Mouse (Mus musculus) lung, postnatal 4 days (tissue): ENCODE results near the gene Sparc.

Experiments used
- DNase-seq, 2 experiments: peaks; one replicate each; pipeline ENCODE4 v3.0.0; 2021

Gene Sparc

DNA sequence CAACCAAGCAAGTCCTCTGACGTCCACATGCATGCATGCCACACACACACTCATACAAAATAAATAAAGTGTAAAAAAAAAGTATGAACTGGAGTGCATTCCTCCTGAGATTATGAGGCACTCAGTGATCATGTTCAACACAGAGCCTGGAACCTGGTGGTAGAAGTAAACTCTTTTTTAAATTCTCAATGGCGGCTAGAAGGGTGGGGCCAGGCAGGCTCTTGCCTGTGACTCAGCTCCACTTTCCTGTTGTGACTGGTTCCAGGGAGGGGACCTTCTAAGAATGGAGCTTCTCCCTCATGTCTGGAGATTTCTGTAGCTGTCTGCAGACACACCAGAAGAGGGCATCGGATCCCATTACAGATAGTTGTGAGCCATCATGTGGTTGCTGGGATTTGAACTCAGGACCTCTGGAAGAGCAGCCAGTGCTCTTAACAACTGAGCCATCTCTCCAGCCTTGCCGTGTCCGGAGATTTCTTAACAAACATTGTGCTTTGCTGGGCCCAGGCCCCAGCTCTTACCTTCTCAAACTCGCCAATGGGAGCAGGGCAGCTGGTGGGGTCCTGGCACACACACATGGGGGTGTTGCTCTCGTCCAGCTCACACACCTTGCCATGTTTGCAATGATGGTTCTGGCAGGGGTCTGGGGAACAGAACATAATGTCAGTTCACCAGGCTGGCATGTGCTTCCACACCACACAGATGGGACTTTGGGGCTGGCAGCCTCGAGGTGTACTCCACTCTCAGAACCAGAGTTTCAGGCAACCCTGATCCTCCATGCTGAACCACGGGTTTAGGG is 18.1 kb downstream of the Sparc start:
- DNase-seq: peak in 1 of 2 experiments; percentile 57

DNA sequence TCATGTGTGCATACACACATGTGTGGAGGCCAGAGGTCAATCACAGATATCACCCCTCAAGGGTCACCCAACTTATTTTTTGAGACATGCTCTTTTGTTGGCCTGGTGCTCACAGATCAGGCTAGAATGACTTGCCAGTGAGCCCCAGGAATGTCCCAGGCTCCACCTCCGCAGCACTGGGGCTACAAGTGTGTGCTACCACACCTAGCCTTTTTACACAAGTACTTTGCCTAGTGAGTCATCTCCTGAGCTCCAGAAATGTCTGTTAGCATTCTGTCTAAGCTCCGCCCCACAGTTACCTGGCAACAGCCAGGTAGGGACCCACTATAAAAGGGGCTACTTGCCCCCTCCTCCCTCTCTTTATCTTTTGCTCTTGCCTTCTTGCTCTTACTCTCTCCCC is 22.1 kb downstream of the Sparc start:
- peak in 1 of 2 experiments; percentile 62 for DNase-seq

DNA sequence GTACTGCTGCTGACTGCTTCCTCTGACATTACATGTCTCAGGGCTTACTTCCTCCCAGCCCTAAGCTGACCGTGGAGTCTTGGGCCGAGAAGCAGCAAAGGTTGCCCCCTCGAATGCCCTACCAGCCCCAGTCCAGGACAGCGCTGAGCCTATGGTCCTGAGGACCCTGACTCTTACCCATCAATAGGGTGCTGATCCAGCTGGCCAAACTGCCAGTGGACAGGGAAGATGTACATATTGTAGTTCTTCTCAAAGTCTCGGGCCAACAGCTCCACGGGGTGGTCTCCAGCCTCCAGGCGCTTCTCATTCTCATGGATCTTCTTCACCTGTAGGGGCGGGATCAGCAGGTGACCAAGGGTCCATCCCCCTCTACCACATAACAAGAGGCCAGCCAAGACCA is 24.6 kb downstream of the Sparc start:
- no peak for DNase-seq

DNA sequence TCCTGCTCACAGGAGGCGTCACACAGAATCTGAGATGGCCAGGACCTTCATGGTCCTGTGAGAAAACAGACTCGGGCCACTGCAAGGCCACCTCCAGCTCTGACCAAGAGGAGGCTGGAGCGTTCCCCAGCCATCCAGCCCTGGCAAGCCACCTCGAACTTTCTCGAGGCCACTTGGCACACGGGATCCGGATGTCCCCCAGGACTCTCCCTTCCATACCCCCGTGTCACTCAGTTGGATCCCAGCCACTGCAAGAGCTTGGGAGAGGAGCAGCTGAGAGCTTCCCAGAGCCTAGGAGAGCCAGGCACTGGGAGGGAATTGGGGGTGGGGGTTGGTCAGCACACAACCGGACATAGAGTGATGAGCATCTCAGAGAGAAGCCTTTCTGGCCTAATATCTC is 25.5 kb downstream of the Sparc start:
- peak in 1 of 2 experiments; percentile 64 for DNase-seq

DNA sequence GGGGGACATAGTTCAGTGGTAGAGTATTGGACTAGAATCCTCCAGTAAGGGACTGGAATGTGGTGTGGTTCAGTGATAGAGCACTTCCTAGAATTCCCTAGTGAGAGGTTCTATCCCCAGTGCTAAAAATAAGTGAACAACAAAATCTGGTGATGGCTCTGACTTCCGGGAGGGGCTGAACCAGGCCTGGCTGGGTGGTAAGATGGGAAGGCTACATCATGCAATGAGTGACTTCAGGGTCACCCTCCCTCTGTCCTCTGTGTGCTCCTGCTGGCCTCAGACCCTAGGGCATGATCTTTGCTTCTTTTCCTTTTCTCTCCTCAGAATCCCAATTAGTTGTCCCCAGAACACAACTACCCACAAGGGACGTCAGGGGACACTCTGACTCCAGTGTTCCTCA is 25.9 kb downstream of the Sparc start:
- no peak for DNase-seq

DNA sequence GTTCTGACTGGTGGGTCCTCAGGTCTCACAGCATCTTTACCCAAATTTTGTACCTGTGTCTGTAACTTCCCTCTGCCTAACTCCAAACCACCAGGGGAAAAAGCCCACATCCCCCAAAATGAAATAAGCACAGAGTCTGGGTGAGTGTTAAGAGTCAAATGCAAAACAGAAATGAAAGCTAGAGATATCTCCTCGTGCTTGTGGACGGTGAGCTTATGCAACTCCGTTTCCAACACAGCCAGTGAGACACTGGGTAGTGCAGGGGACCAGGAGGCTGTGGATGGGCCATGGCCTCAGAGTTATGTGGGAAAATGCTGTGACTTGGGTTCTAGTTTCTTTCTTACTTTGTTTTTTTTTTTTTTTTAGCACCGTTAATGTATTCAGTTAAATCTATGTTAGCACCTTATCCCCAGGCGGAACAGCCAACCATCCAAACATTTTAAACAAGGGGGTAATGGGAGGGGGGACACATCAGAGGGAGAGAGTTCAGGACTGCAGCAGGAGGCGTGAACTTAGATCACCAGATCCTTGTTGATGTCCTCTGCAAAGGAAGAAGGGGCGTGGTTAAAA is 27.8 kb downstream of the Sparc start:
- no peak for DNase-seq

GRCm38 (mm10) chr11:55394592-55394991 is 28.4 kb downstream of the Sparc start:
- DNase-seq: no peak

DNA sequence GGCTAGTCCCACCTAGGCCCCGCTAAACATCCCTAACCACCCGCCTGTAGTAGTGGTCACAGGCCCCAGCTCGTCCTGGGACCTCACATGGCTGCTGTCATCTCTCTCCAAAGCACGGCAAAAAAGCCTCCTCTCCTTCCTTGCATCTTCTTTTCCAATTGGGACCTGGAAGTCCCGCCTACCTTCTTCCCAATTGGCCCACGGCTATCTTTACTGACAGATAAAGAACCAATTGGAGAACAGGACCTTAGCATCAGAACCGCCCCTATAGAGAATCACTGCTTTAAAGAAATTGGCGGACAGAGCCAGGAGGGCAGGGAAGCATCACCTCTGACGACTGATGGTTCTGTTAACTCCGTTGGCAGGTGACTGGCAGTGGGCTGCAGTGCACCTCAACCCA is 30.5 kb downstream of the Sparc start:
- DNase-seq: peak; percentile 30 to 51

- DNase-seq: peak; percentile 59 to 72
These were observed 33.2 kb downstream of the Sparc start for GRCm38 (mm10) chr11:55389778-55390177.

GRCm38 (mm10) chr11:55387576-55387975 is 35.4 kb downstream of the Sparc start:
- DNase-seq: no peak

GRCm38 (mm10) chr11:55386424-55387063 is 36.4 kb downstream of the Sparc start:
- peak; percentile 80 to 90 for DNase-seq

- no peak for DNase-seq
These were observed 39.4 kb downstream of the Sparc start for GRCm38 (mm10) chr11:55383463-55384045.

DNA sequence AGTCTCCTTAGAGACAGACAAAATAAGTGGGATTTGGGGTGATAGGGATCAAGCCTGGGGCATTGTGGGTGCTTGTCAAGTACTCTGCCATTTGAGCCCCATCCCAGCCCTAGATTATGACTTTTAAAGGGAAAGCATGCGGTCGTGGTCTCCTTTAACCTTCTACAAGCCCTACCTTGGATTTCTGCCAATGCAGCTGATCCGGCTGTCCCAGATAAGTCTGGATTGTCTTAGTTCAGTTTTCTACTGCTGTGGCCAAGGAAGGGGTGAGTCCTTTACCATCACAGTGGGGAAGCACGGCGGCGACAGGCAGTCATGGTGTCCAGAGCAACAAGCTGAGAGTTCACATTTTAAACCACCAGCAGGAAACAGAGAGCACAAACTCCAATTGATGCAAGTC is 42.1 kb downstream of the Sparc start:
- DNase-seq: no peak

DNA sequence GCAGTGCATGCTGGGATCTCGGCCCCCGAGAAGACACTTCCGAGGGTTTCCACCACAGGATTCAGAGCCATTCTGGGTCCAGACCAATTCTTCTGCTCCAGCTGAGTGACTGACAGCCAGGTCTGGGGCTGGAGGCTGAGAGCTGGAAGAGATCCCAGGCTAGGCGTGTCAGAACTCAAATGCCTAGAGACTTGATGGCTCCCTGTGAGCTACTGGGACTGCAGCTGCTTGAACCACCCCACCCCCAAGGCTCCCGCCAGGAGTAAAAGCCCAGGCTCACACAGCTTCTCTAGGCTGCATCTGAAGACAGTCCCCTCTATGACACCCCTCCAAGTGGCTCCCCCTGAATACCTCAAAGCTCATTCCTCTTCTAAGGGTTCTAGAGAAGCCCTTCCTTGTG is 44.6 kb downstream of the Sparc start:
- DNase-seq: peak; percentile 70 to 87

DNA sequence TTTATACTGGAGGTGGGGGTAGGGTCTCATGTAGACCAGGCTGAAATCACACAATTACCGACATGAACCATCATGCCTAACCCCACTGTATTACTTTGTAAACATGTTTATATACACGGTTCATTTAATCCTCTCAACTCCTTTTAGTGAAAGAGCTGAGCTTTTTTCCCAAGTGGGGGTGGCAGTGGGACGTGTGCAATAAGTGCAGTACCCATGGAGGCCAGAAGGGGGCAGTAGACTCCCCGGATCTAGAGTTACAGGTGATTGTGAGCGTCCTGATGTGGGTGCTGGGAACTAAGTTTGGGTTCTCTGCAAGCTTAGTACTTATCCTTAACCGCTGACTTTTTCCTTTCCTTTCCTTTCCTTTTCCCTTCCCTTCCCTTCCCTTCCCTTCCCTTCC is 49.1 kb downstream of the Sparc start:
- DNase-seq: no peak

DNA sequence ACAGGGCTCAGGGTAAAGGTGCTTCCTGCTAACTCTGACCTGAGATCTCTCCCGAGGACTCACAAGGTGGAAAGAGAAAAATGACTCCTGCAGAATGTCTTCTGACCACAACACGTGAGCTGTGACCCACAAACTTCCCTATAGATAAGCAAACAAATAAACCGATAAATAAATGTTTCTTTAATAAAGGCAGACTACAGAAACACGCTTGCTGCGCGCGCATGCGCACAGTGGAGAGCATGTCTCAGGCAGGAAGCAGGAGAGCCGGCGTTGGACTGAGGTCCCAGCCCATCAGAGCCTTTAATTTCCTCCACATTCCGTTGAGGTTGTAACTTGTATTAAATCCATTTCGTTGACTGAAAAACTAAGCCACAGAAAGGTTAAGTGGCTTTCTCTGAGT is 49.6 kb downstream of the Sparc start:
- no peak for DNase-seq

DNA sequence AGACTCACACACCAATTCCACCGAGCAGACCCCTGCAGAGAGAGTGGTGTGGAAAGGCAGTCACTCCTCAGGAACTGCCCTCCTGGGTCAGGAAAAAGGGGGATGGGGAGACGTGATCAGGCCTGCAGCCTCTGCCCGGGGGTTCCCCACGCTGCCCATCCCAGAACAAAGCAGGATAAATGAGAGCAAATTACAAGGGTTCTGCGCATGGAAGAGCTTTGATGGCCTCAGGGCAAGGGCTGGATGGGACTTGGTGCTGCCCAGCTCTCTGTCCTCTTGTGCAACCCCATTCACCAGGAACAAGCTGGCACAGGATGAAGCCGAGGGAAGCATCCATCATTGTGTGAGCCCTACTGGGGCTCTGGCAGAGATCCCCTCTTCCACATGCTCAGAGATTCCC is 51.0 kb downstream of the Sparc start:
- DNase-seq: no peak

DNA sequence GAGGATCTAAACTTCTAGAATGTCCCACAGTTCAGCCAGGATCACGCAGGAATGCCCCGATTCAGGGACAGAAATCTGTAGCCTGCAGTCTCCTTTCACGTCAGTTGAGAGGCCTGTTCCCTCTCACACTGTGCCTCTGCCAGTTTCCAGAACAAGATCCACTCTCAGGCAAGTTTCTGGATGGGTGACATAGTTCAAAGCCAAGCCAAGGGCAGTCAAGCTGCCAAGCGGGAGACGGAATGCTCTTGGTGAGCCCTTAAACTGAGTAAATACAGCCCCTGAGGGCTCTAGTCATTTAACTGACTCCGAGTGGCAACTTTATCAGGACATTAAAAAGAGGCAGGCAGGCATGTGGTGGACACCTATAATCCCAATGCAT is 53.9 kb downstream of the Sparc start:
- DNase-seq: peak; percentile 54 to 82

- DNase-seq: no peak
These were observed 54.4 kb downstream of the Sparc start for GRCm38 (mm10) chr11:55368388-55369092.

GRCm38 (mm10) chr11:55367783-55368182 is 55.2 kb downstream of the Sparc start:
- DNase-seq: peak in 1 of 2 experiments; percentile 30

DNA sequence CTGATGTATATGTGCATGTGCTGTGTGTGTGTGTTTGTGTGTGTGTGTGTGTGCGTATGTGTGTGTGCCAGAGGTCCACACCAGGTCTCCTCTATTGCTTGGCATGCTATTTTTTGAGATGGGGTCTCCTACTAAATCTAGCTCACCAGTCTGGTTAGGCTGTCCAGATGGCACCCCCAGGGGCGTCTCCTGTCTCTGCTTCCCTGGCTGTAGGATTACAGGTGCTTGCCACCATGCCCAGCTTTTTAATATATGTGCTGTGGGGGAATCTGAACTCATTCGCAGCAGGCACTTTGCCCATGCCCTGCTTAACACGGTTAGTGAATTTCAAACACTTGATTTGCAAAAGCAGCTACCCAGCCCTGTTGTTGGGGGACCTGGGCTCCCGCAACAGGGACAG is 57.1 kb downstream of the Sparc start:
- DNase-seq: no peak

GRCm38 (mm10) chr11:55365242-55365641 is 57.7 kb downstream of the Sparc start:
- DNase-seq: no peak

DNA sequence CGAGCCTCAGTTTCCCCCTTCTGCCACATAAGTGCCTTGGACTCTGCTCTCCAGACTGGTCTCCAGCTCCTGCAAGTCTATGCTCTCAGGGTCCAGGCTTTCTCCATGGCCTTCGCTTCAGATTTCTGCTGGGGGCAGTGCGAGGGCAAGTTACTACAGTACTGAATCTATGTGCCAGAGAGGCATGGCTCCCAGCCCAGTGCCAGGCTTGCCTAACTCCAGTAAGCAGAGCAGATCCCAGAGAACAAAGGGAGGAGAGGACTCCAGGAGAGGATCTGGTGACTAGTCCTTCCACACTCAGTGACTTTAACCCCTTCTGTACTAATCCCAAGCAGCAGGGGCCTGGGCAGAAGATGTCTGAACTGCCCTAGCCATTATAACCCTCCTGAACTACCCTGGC is 58.3 kb downstream of the Sparc start:
- peak in 1 of 2 experiments; percentile 33 for DNase-seq
